Mouse (Mus musculus) T-helper 1 cell (primary cell): ENCODE data around the gene Csn1s2b.
"Not testable (repeated sequence)": the region's sequence is repeated elsewhere in the genome, so short reads cannot be mapped to it uniquely, and the experiment has no call there.

Experiments used
- in situ Hi-C: fragments of 300-600 bp; cut with MboI, MseI; formaldehyde crosslinking; loops from one replicate; pipeline ENCODE4 v1.15.1; 2025; ENCODE audit warnings: high pct_unique_total_duplicates

Gene Csn1s2b

GRCm38 (mm10) chr5:87807782-87808181, at the start of gene Csn1s2b:
Gene Csn1s2b, plus strand, starts transcription at chr5:87808082.
- in situ Hi-C loops: no loop called here

- in situ Hi-C loops: no loop called here
Measured at GRCm38 (mm10) chr5:87764546-87764945, 43.3 kb upstream of the Csn1s2b start.

GRCm38 (mm10) chr5:87772151-87772550, 35.7 kb upstream of the Csn1s2b start:
- in situ Hi-C loops: not testable (repeated sequence)

GRCm38 (mm10) chr5:87774267-87774666, 33.6 kb upstream of the Csn1s2b start, which contains the start of gene Csn1s2a:
Gene Csn1s2a, plus strand, starts transcription at chr5:87774567.
- in situ Hi-C loops: no loop called here

- in situ Hi-C loops: no loop called here
Measured at GRCm38 (mm10) chr5:87782731-87783130, 25.2 kb upstream of the Csn1s2b start.

GRCm38 (mm10) chr5:87809253-87809652, 1.4 kb downstream of the Csn1s2b start:
- in situ Hi-C loops: no loop called here

GRCm38 (mm10) chr5:87825386-87825785, 17.5 kb downstream of the Csn1s2b start, which contains the start of gene Prr27:
Gene Prr27, plus strand, starts transcription at chr5:87825686.
- in situ Hi-C loops: no loop called here

- in situ Hi-C loops: no loop called here
Measured at GRCm38 (mm10) chr5:87855136-87855716, 47.3 kb downstream of the Csn1s2b start.

- in situ Hi-C loops: no loop called here
Measured at GRCm38 (mm10) chr5:87870084-87870483, 62.2 kb downstream of the Csn1s2b start.

GRCm38 (mm10) chr5:87871423-87871822, 63.5 kb downstream of the Csn1s2b start:
- in situ Hi-C loops: no loop called here
